Mouse (Mus musculus) liver, embryonic 14.5 days (tissue): Measurements from ENCODE around the gene Pgm3.

Source experiments
- CTCF ChIP-seq: IDR thresholded peaks from 2 replicates; pipeline ENCODE4 v1.5.1; 2016; ENCODE audit warnings: antibody characterized with exemption, low read depth, control low read depth
- EP300 ChIP-seq: IDR thresholded peaks from 2 replicates; pipeline ENCODE4 v1.6.1; 2016; ENCODE audit warnings: antibody characterized with exemption, low read depth

GRCm38 (mm10) chr9:86507437-86507836 is 64.2 kb downstream of the Pgm3 start:
- no peak for TF ChIP-seq CTCF
- TF ChIP-seq EP300, result peak; percentile 52
